Mouse (Mus musculus): ENCODE measurements around the gene Qars.

GRCm38 (mm10) chr9:108499231-108499630 lies 8.3 kb upstream of the Qars start:
- TF ChIP-seq GATA1 (IDR thresholded peaks at IDR 0.05; ENCODE audit: borderline replicate concordance, low read length) (no peak), CTCF (IDR thresholded peaks at IDR 0.05; ENCODE audit: low read depth, low read length) (no peak), TAL1 (conservative IDR thresholded peaks at IDR 0.05; ENCODE audit: low read depth, low read length) (no peak), POLR2AphosphoS5 (IDR thresholded peaks at IDR 0.05; ENCODE audit: insufficient replicate concordance, low read depth, low read length) (no peak), GATA2 (IDR thresholded peaks at IDR 0.05; ENCODE audit: borderline replicate concordance, low read depth, low read length) (no peak)

Measured in G1E (cell line).